Mouse (Mus musculus): ENCODE data around the gene Klf16.
A peak's percentile ranks its signal among the peaks of the same experiment; 100 is the strongest.

- TF ChIP-seq CTCF (conservative IDR thresholded peaks at IDR 0.05; ENCODE audit: low read length) (peak; percentile 78), NANOG (IDR thresholded peaks at IDR 0.05; ENCODE audit: borderline replicate concordance, low read length) (no peak)
These were observed 1.1 kb upstream of the Klf16 start for GRCm38 (mm10) chr10:80578131-80578750.
